Comparison of ENCODE assay signal across 8 mouse cellular contexts in genomic region chr6:120188376-120189235, GRCm38 (mm10).
DNase-seq lines count a peak whose midpoint lies in the region; ATAC-seq and TF ChIP-seq lines count a peak whose summit lies in the region.

No protein-coding gene starts in this region.

- peak overlapping the region; percentile 67 for H3K4me2 ChIP-seq in liver, embryonic 16.5 days (ENCODE audit: low read depth, low read length)

- peak overlapping the region; percentile 93; the same call in 1 of the 2 replicates for H3K27ac ChIP-seq in embryonic fibroblast, embryonic 13.5 days (ENCODE audit: insufficient read depth, low read length)
- H3K27ac ChIP-seq in liver, embryonic 16.5 days (ENCODE audit: low read length): peak overlapping the region; percentile 29; the same call in 1 of the 2 replicates

- peak; percentile 22 for ATAC-seq in liver, embryonic 16.5 days (ENCODE audit: low read depth)

- intact Hi-C loops in heart, postnatal 36 days (cut with DNase I): loop anchor here (1.0 to 2.0 kb wide), 2 partner anchors 30 to 74 kb away; no protein-coding TSS in a partner anchor

- no peaks in the 10 kb centered on the region for H3K9me3 ChIP-seq in liver, embryonic 16.5 days (replicated peaks; ENCODE audit: control insufficient read depth, low read length)

- WGBS in liver, embryonic 16.5 days (ENCODE audit: insufficient replicate concordance): 20% methylated on average over 24 of the region's 24 CpGs

- no peak for TF ChIP-seq CTCF in embryonic fibroblast, embryonic 13.5 days (IDR thresholded peaks at IDR 0.05; ENCODE audit: borderline replicate concordance, insufficient read depth, low read length)

- H3K9ac ChIP-seq in liver, embryonic 16.5 days (ENCODE audit: low read depth, low read length): peak overlapping the region; percentile 40

- no peaks in the 10 kb centered on the region for H3K36me3 ChIP-seq in liver, embryonic 16.5 days (ENCODE audit: control insufficient read depth, insufficient read depth)

- no peak for TF ChIP-seq POLR2A in embryonic fibroblast, embryonic 13.5 days (IDR thresholded peaks at IDR 0.05; ENCODE audit: low read depth, low read length)

- no peak overlapping the region for H3K4me3 ChIP-seq in embryonic fibroblast, embryonic 13.5 days (ENCODE audit: insufficient read depth, low read length)
- H3K4me3 ChIP-seq in liver, embryonic 16.5 days (ENCODE audit: low read depth, low read length): peak overlapping the region; percentile 31

- H3K4me1 ChIP-seq in embryonic fibroblast, embryonic 13.5 days (ENCODE audit: control insufficient read depth, insufficient read depth, low read length): peaks cover 12% of the 10 kb centered on the region
- peaks cover 57% of the 10 kb centered on the region for H3K4me1 ChIP-seq in liver, embryonic 16.5 days (ENCODE audit: control insufficient read depth, low read depth, low read length)

- peak; percentile 40 for DNase-seq in kidney, postnatal 10 days
- DNase-seq in kidney, adult 9 months: no peak
- peak; percentile 36 to 52 for DNase-seq in heart, postnatal 36 days
- peak; percentile 68 for DNase-seq in ovary, postnatal 36 days (ENCODE audit: low spot score)
- no peak for DNase-seq in frontal cortex, adult 2 months (ENCODE audit: extremely low spot score in 1 of 2, low spot score in 1 of 2)
- DNase-seq in cerebellum, postnatal 4 days (ENCODE audit: low spot score in 2 of 2): no peak

- H3K27me3 ChIP-seq in liver, embryonic 16.5 days (ENCODE audit: control insufficient read depth, insufficient read depth, low read depth, low read length): no peaks in the 10 kb centered on the region; the same call in 1 of the 2 replicates

Comparison
In these comparisons a context has a peak if more than half of its experiments do, and no peak if none do; other contexts are left out.
1. DNase-seq: peak in kidney, postnatal 10 days (single experiment), heart, postnatal 36 days (2 of 2) and ovary, postnatal 36 days (single experiment); none in kidney, adult 9 months (single experiment), frontal cortex, adult 2 months (0 of 2) and cerebellum, postnatal 4 days (0 of 2).